Mouse (Mus musculus): ENCODE results near the gene Rabif. TPM values are rescaled to one million over a fixed set of nuclear protein-coding genes. Genes with fewer than 3 reads are reported as not detected.
"Not testable (repeated sequence)": the region's sequence is repeated elsewhere in the genome, so short reads cannot be mapped to it uniquely, and the experiment has no call there.

Rabif gene
- polyA plus RNA-seq, 1 experiment from 2014 or later: 46.3 TPM

DNA sequence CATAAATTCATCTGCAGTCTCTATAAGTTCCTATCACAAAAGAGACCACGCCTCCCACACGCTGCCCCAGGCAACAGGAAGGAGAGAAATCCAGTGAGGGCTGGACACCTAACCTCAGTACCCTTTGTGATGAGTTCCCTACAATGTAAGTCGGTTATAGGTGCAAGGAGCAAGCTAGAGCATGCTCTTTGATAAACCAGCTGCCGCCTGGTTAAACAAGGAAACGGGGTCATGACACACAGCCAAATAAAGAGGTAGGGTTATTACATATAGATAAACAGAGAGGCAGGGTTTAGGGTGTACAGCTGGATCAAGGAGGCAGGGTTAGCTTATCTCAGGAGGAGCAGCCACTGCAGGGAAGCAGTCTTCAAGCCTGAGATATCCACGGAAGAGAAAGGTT is 32.3 kb downstream of the Rabif start:
- Histone ChIP-seq H3K4me3 (ENCODE audit: low read length) (no peak overlapping the region), H3K9me3 (ENCODE audit: control insufficient read depth, low read length) (no peaks in the 10 kb centered on the region), H3K36me3 (ENCODE audit: control insufficient read depth, insufficient read depth, low read length) (no peaks in the 10 kb centered on the region), H3K27ac (ENCODE audit: low read depth, low read length) (no peak overlapping the region), H3K27me3 (ENCODE audit: control insufficient read depth, insufficient read depth, low read length) (no peaks in the 10 kb centered on the region), H3K4me1 (ENCODE audit: control insufficient read depth, insufficient read depth, low read length) (no peaks in the 10 kb centered on the region), H3K9ac (ENCODE audit: low read depth, low read length) (no peak overlapping the region), H3K4me2 (replicated peaks; ENCODE audit: low read depth, low read length) (no peak overlapping the region)
- ATAC-seq (ENCODE audit: low FRiP score, low TSS enrichment): no peak
- 73% methylated on average over 6 of the region's 6 CpGs for WGBS

DNA sequence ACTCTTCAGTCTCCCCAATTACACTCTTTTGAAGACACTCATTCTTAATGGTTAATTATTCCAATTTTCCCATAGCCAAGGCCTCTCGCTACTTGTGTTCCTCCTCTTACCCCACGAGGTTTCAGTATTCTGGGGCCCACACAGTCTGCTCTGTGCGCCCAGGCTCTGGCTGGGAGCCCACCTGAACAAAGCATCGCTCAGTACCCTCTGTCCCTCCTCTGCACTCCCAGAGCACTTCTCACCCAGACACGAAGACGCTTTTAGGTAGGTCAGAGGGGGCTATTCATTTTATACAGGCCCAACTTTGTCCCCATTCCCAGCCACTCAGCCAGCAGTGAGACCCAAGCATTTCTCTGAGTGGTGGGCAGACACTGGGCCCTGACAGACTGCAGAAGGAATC is 36.2 kb downstream of the Rabif start:
- Histone ChIP-seq H3K9me3 (ENCODE audit: control insufficient read depth, low read length) (no peaks in the 10 kb centered on the region), H3K27me3 (ENCODE audit: control insufficient read depth, insufficient read depth, low read length) (no peaks in the 10 kb centered on the region), H3K4me1 (ENCODE audit: control insufficient read depth, insufficient read depth, low read length) (no peaks in the 10 kb centered on the region), H3K4me3 (ENCODE audit: low read length) (no peak overlapping the region), H3K27ac (ENCODE audit: low read depth, low read length) (no peak overlapping the region), H3K4me2 (replicated peaks; ENCODE audit: low read depth, low read length) (no peak overlapping the region), H3K9ac (ENCODE audit: low read depth, low read length) (no peak overlapping the region), H3K36me3 (ENCODE audit: control insufficient read depth, insufficient read depth, low read length) (no peaks in the 10 kb centered on the region)
- no peak for ATAC-seq (ENCODE audit: low FRiP score, low TSS enrichment)
- WGBS: 71% methylated on average over 6 of the region's 6 CpGs

DNA sequence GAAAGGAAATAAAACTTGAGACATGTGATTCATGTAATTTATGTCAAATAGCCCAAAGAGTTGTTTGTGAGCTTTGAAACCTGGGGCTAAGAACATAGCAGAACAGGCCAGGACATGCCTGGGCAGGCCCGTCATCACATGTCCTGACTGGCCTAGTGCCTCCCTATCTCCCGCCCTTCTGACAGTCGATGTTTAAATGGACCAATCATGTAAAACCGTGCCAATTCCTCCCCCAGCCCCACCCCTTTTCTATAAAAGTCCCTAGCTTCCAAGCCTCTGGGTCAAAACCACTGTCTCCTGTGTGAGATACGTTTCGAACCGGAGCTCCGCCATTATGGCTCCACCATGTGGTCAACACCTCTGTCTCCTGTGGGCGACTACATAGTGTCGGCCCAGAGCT is 39.3 kb downstream of the Rabif start:
- not testable (repeated sequence) for H3K36me3 ChIP-seq (ENCODE audit: control insufficient read depth, insufficient read depth, low read length); H3K9me3 ChIP-seq (ENCODE audit: control insufficient read depth, low read length); H3K4me3 ChIP-seq (ENCODE audit: low read length); H3K27ac ChIP-seq (ENCODE audit: low read depth, low read length); H3K9ac ChIP-seq (ENCODE audit: low read depth, low read length); H3K4me2 ChIP-seq (replicated peaks; ENCODE audit: low read depth, low read length); H3K27me3 ChIP-seq (ENCODE audit: control insufficient read depth, insufficient read depth, low read length); H3K4me1 ChIP-seq (ENCODE audit: control insufficient read depth, insufficient read depth, low read length); ATAC-seq (ENCODE audit: low FRiP score, low TSS enrichment)
- WGBS: 90% methylated on average over 10 of the region's 10 CpGs

GRCm38 (mm10) chr1:134535054-134535453 is 40.6 kb downstream of the Rabif start:
- Histone ChIP-seq H3K4me2 (replicated peaks; ENCODE audit: low read depth, low read length) (no peak overlapping the region), H3K4me1 (ENCODE audit: control insufficient read depth, insufficient read depth, low read length) (no peaks in the 10 kb centered on the region), H3K4me3 (ENCODE audit: low read length) (no peak overlapping the region), H3K9ac (ENCODE audit: low read depth, low read length) (no peak overlapping the region), H3K27me3 (ENCODE audit: control insufficient read depth, insufficient read depth, low read length) (no peaks in the 10 kb centered on the region), H3K27ac (ENCODE audit: low read depth, low read length) (no peak overlapping the region), H3K36me3 (ENCODE audit: control insufficient read depth, insufficient read depth, low read length) (no peaks in the 10 kb centered on the region), H3K9me3 (ENCODE audit: control insufficient read depth, low read length) (no peaks in the 10 kb centered on the region)
- 97% methylated on average over 1 of the region's 1 CpGs for WGBS
- ATAC-seq (ENCODE audit: low FRiP score, low TSS enrichment): no peak

- Histone ChIP-seq H3K4me2 (replicated peaks; ENCODE audit: low read depth, low read length) (no peak overlapping the region), H3K27ac (ENCODE audit: low read depth, low read length) (no peak overlapping the region), H3K9ac (ENCODE audit: low read depth, low read length) (no peak overlapping the region), H3K27me3 (ENCODE audit: control insufficient read depth, insufficient read depth, low read length) (no peaks in the 10 kb centered on the region), H3K9me3 (ENCODE audit: control insufficient read depth, low read length) (no peaks in the 10 kb centered on the region), H3K4me1 (ENCODE audit: control insufficient read depth, insufficient read depth, low read length) (no peaks in the 10 kb centered on the region), H3K36me3 (ENCODE audit: control insufficient read depth, insufficient read depth, low read length) (no peaks in the 10 kb centered on the region), H3K4me3 (ENCODE audit: low read length) (no peak overlapping the region)
- WGBS: 78% methylated on average over 3 of the region's 3 CpGs
- no peak for ATAC-seq (ENCODE audit: low FRiP score, low TSS enrichment)
Observed at GRCm38 (mm10) chr1:134535513-134535912, 41.1 kb downstream of the Rabif start.

GRCm38 (mm10) chr1:134540610-134541009 is 46.2 kb downstream of the Rabif start:
- Histone ChIP-seq H3K36me3 (ENCODE audit: control insufficient read depth, insufficient read depth, low read length) (no peaks in the 10 kb centered on the region), H3K4me2 (replicated peaks; ENCODE audit: low read depth, low read length) (no peak overlapping the region), H3K9ac (ENCODE audit: low read depth, low read length) (no peak overlapping the region), H3K4me3 (ENCODE audit: low read length) (no peak overlapping the region), H3K27ac (ENCODE audit: low read depth, low read length) (no peak overlapping the region), H3K4me1 (ENCODE audit: control insufficient read depth, insufficient read depth, low read length) (no peaks in the 10 kb centered on the region), H3K27me3 (ENCODE audit: control insufficient read depth, insufficient read depth, low read length) (no peaks in the 10 kb centered on the region), H3K9me3 (ENCODE audit: control insufficient read depth, low read length) (peaks cover 7% of the 10 kb centered on the region; the same call in 1 of the 2 replicates)
- 90% methylated on average over 10 of the region's 10 CpGs for WGBS
- no peak for ATAC-seq (ENCODE audit: low FRiP score, low TSS enrichment)

GRCm38 (mm10) chr1:134548231-134548630 is 53.8 kb downstream of the Rabif start:
- Histone ChIP-seq H3K4me3 (ENCODE audit: low read length) (no peak overlapping the region), H3K27ac (ENCODE audit: low read depth, low read length) (no peak overlapping the region), H3K4me1 (ENCODE audit: control insufficient read depth, insufficient read depth, low read length) (no peaks in the 10 kb centered on the region), H3K27me3 (ENCODE audit: control insufficient read depth, insufficient read depth, low read length) (no peaks in the 10 kb centered on the region), H3K9ac (ENCODE audit: low read depth, low read length) (no peak overlapping the region), H3K36me3 (ENCODE audit: control insufficient read depth, insufficient read depth, low read length) (no peaks in the 10 kb centered on the region), H3K4me2 (replicated peaks; ENCODE audit: low read depth, low read length) (no peak overlapping the region), H3K9me3 (ENCODE audit: control insufficient read depth, low read length) (peaks cover 7% of the 10 kb centered on the region; the same call in 1 of the 2 replicates)
- ATAC-seq (ENCODE audit: low FRiP score, low TSS enrichment): 0 out of 2 replicates have a peak, but pooled peaks have one; percentile 49
- whole genome bisulfite sequencing: 69% methylated on average over 4 of the region's 4 CpGs

DNA sequence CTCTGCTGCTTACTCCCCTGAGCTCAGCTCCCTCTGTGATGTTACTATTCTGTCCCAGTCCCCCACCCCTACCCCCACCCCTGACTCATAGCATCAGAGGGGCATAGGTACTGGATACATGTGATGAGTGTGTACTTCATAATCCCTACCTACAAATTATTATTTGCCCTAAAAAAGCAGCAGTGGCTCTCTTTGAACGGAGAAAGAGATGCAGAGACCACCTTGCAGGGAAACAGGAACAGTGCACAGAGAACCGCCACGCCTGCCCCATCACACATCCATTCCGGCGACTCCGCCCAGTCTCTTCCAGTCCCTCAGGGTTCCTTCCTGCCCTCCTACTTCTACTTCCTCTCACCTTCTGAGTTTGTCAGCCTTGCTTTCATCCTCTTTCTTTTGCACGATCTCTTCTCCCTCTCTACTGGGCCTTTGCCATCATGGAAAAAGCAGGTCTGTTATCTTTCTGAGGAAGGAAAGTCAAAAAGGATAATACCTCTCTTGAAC is 55.2 kb downstream of the Rabif start, which contains the start of gene Mgat4e:
Gene Mgat4e (minus strand): TSS at position 51 of the 501 bp plus-strand sequence.
- Histone ChIP-seq H3K4me1 (ENCODE audit: control insufficient read depth, insufficient read depth, low read length) (no peaks in the 10 kb centered on the region), H3K27me3 (ENCODE audit: control insufficient read depth, insufficient read depth, low read length) (no peaks in the 10 kb centered on the region), H3K36me3 (ENCODE audit: control insufficient read depth, insufficient read depth, low read length) (no peaks in the 10 kb centered on the region), H3K4me2 (replicated peaks; ENCODE audit: low read depth, low read length) (no peak within 1 kb of the TSS), H3K9ac (ENCODE audit: low read depth, low read length) (no peak within 1 kb of the TSS), H3K4me3 (ENCODE audit: low read length) (no peak within 1 kb of the TSS), H3K27ac (ENCODE audit: low read depth, low read length) (no peak within 1 kb of the TSS), H3K9me3 (ENCODE audit: control insufficient read depth, low read length) (peaks cover 7% of the 10 kb centered on the region; the same call in 1 of the 2 replicates)
- 53% methylated on average over 7 of the region's 7 CpGs for WGBS
- no peak for ATAC-seq (ENCODE audit: low FRiP score, low TSS enrichment)

GRCm38 (mm10) chr1:134551869-134552268 is 57.4 kb downstream of the Rabif start:
- no peak for ATAC-seq (ENCODE audit: low FRiP score, low TSS enrichment)
- Histone ChIP-seq H3K36me3 (ENCODE audit: control insufficient read depth, insufficient read depth, low read length) (no peaks in the 10 kb centered on the region), H3K4me2 (replicated peaks; ENCODE audit: low read depth, low read length) (no peak overlapping the region), H3K9ac (ENCODE audit: low read depth, low read length) (no peak overlapping the region), H3K4me3 (ENCODE audit: low read length) (no peak overlapping the region), H3K27ac (ENCODE audit: low read depth, low read length) (no peak overlapping the region), H3K27me3 (ENCODE audit: control insufficient read depth, insufficient read depth, low read length) (no peaks in the 10 kb centered on the region), H3K4me1 (ENCODE audit: control insufficient read depth, insufficient read depth, low read length) (peaks cover 13% of the 10 kb centered on the region), H3K9me3 (ENCODE audit: control insufficient read depth, low read length) (no peaks in the 10 kb centered on the region)
- WGBS: 88% methylated on average over 3 of the region's 3 CpGs
